ENCODE assay signal across 6 mouse cellular contexts in the genomic region with DNA sequence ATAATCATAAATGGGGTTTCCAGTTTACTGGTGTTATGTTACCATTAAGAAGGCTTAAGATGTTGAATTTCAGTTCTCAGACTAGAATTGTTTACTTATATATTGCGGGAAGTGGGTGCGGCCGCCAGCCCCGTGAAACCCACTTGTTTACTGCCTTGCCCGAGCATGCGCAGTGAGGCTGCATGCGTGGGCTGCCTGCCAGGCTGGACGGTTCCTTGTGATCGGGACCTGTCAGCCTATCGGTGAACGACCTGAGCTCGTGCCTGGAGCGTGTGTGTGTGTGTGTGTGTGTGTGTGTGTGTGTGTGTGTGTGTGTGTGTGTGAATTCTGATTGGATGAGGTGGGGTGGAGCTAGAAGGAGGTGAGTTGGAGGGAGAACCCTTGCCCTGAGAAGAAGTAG.
DNase-seq lines count a peak whose midpoint lies in the region.

No protein-coding gene starts in this region.

- DNase-seq in ES-CJ7 (ENCODE audit: low read depth, low spot score) (peak; percentile 57), ZHBTc4 (ENCODE audit: low read depth, low spot score) (peak; percentile 76)
- peak; percentile 7 for DNase-seq in kidney, adult 18-20 months
- DNase-seq in kidney, adult 9 months = peak; percentile 3
- DNase-seq in kidney, postnatal 14 days = peak; percentile 2
- DNase-seq in kidney, postnatal 36 days = peak; percentile 5 to 15

Comparison
In these comparisons a context has a peak if more than half of its experiments do, and no peak if none do; other contexts are left out.
1. Peak in every context shown above with its lines: DNase-seq.
2. DNase-seq: peak in every context shown above with its lines; median percentile 76 in ZHBTc4; 57 in ES-CJ7; 10 in kidney, postnatal 36 days; 7 in kidney, adult 18-20 months; 3 in kidney, adult 9 months; 2 in kidney, postnatal 14 days.